Mouse (Mus musculus): ENCODE results near the gene Shd. TPM values are rescaled to one million over a fixed set of nuclear protein-coding genes. Genes with fewer than 3 reads are reported as not detected.
"Not testable (repeated sequence)": the region's sequence is repeated elsewhere in the genome, so short reads cannot be mapped to it uniquely, and the experiment has no call there.

The Shd gene
- not detected for total RNA-seq (2021)
- long read RNA-seq, experiment 1 = 0 reads
- long read RNA-seq, experiment 2 = 0 reads

DNA sequence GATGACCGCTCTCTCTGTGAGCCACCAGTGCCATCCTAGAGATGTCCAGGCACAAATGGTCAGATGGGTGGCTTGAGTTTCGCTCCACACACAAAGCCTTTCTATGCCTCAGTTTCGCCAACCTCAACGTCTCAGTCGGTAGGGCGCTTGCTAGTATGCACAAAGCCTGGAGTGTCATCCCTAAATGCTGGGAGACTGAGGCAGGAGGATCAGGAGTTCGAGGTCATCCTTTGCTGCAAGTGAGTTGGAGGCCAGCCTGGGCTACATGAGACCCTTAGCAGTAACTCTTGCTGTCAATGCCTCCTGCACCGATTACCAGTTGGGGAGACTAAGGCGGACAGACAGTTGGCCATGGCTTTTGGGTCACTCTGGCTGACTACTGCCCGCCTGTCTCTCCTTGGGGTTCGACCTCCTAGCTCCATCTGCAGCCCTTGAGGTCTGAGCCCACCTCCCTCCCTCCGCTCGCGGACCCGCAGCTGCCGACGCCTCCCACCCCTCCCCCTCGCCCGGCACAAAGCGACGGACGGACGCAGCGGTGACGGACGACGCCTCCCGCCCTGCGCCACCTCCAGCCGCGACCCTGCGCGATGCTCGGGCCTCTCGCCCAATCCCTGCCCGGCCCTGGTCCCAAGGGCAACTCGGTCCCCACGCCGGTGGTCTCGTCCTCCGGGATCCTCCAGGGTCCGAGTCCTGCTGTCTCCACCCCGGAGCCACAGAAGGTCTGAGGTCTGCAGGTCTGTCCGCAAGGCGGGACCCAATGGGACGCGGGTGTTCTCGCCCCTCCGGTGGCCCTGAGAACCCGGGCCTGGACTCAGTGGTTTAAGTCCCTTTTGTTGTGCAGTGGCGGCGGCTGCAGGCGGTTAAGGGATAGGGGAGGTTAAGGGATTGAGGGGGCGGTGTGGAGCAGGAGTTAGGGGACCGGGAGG is at the start of gene Shd:
Gene Shd, plus strand, starts transcription at position 502 of the 926 bp plus-strand sequence.
- intact Hi-C loops (cut with DNase I) = no loop called here
- no peak for DNase-seq

DNA sequence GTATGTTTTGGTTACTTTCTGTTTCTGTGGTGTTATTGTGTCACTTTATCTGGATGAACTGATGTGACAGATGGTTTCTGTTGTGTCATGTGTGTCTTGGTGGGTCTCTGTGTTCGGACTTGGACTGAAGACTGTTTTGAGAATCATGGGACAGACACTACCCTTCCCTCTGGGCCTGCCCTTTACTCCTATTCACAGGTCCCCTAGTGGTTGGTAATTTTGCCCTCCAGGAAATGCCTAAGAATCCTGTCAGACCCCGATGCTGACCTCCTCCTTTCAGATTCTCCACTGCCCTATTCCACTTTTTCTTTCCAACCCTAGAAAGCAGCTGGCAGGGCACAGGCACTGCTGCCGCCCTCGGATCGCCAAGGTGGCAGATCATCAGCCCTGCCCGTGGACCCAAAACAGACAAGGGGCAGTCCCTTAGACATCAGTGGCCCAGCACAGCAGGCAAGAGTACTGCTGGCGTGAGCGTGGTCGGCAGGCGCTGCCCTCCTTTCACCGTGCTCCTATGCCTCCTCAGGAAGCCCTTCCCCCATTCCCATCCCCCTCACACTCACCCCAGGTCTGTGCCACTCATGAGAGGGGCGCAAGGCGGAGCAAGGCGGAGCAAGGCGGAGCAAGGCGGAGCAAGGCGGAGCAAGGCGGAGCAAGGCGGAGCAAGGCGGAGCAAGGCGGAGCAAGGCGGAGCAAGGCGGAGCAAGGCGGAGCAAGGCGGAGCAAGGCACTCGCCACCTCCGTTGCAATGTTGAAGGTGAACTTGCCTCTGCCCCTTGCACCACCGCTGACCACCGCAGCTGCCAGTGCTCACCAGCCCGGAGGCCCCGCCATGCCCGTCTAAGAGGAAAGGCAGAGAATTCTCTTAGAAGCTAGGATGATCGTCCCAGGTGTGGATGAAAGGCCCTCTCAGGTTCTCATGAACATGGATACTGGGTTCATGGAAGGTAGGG is 38.4 kb upstream of the Shd start:
- no peak for DNase-seq
- intact Hi-C loops (cut with DNase I) = no loop called here

DNA sequence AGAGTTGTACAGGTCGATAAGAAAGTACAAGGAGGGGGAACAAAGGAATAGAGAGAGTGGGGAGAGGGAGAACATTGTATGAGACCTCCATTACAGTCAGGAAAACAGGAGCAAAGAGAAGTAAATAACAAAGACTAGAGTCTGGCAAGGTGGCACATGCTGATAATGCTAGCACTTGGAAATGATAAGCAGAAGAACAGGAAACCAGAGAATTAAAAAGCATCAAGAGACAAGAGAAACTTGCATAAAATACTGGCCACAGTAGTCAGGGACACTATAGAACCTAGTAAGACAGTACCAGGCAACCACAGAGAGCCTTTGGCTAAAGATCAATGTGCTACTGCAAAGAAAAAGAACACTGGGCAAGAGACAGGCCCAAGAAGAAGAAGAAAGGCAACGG is 37.6 kb upstream of the Shd start:
- DNase-seq = no peak
- intact Hi-C loops (cut with DNase I) = no loop called here

DNA sequence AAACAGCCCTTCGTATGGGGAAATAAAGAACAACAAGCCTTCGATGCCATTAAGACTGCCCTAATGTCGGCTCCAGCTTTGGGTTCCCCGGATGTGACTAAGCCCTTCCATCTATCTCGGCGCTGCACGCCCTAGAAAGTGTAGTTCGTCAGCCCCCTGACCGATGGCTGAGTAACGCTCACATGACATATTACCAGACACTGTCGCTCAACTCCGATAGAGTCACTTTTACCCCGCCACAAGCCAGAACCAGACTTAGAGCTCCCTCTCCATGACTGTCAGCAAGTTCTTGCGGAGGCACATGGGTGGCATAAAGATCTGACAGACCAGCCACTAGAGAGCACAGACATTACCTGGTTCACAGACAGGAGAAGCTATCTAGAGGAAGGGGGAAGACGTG is 37.1 kb upstream of the Shd start:
- intact Hi-C loops (cut with DNase I) = no loop called here

DNA sequence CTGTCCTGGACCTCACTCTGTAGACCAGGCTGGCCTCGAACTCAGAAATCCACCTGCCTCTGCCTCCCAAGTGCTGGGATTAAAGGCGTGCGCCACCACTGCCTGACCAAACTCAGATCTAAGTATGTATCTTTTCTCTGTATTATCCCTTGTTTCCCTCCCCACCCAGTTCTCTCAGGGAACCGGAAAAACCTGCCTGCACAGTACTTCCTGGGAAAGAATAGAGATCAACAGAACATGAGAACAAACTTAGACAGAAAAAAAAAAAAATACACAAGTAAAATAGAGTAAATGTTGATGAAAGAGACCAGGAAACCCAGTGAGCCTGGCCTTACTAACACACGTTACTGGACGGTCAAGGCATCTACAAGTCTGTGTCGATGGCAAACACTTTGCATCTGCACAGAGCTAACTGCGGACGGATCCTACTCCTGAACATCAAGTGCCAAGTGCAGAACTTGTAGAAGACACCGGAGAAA is 25.8 kb upstream of the Shd start:
- intact Hi-C loops (cut with DNase I); DNase-seq: not testable (repeated sequence)

More for the DNA sequence above, 37.1 kb upstream of the Shd start:
- DNase-seq = no peak

DNA sequence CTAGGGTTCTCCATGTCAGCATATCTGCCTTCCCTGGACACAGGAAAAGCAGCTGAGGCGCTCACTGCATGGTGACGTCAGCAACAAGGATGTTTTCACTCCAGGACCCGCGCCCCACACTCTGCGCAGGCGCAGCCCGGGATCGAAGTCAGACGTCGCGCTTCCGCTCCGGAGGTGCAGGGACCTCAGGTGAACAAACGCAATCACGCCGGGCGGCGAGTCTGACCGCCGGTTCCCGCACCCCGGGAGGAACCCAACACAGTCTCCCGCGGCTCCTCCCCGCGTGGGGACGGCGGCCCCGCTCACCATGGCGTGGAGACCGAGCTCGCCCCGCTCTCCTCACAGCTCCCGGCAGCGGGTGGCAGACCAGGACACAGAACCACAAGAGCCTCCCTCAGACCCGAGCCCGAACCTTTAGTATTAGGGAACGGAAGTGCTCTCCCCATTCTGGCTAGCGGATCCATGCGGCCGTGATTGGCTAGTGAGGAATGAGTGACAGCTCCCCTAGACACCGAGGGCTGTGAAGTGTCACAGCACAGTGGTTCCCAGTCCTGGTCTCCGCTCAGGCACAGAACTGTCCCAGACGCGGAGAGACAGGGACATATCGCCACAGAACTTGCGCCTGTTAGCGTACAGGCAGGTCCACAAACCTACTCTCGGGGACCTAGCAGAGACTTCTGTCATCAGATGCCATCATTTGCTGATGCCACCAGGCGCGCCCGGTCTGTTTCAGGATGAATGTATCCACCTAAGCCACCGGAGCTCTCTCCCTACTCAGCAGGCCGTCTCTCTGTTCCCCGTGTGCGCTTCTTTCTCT is 25.2 kb upstream of the Shd start:
- DNase-seq = peak; percentile 82 to 92
- intact Hi-C loops (cut with DNase I) = not testable (repeated sequence)

DNA sequence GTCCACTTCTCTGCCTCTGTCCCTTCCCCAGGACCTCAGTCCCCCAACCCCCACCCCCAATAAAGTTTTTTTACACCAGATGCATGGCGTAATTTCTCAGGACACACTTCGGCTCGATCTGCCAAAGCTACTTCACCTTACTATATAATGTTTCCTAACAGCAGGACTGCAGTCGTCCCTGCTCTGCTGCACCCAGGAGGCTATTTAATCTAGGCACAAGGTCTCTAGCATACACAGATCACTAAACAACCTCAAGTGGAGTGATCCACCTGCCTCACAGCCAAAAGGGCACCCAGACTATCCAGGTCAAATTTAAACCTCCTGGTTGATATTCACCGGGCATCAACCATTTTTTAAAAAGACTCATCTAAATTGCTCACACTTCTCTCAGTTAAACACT is 24.6 kb upstream of the Shd start:
- intact Hi-C loops (cut with DNase I) = loop anchor here (2.0 kb wide), 1 partner anchor 55 kb away; no protein-coding TSS in a partner anchor
- no peak for DNase-seq

DNA sequence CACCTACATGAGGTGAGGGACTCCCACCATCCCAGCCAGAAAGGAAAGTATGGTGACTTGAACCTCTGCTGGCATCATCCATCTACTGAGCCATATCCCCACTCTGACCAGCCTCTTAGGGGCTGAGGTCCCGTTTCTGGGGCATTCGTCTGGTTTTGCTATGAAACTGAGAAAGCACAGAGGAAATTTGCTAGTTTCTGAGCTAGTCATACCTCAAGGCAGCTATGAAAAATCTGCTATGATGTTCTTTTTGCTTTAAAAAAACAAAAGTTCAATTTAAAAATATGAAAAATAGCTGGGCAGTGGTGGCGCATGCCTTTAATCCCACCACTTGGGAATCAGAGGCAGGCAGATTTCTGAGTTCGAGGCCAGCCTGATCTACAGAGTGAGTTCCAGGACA is 21.6 kb upstream of the Shd start:
- intact Hi-C loops (cut with DNase I) = no loop called here
- no peak for DNase-seq

DNA sequence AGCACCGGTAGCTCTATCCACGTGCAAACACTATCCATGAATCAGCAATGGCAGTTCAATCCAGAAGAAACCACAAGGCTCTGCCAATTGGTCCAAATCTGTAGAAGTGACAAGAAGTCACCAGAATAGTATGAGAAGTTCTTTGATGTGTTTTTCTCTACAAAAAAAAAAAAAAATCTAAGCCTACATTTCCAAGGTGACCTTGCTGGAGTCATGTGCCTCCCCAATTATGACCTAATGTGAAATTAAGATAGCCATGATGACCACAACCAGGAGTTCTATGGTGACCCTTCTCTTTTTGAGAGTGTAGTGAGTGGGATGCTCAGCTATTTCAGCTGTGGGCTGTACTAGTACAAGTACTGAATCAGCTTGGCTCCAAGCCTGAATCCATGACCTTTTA is 20.9 kb upstream of the Shd start, which contains the start of gene Zfp119b:
Gene Zfp119b, minus strand, starts transcription at position 101 of the 400 bp plus-strand sequence.
- intact Hi-C loops (cut with DNase I) = no loop called here
- no peak for DNase-seq

DNA sequence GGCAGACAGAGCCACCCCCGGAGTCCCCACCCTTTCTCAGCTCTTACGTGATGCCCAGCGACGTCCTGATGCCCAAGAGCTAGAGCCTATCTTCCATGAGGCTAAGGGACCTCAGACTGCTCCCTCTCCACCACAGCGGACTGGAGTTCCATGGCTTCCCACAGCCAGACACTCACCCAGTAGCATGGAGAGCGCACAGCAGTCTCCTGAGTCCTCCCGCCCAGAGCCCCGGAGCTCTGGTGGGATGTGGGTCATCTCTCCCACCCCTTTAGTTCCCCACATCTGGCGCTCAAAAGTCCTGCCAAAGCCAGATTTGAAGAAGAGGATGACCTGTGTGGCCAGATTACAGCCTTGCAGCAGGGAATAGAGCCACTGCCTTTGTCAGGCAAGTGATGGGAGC is 19.7 kb upstream of the Shd start:
- DNase-seq = no peak
- intact Hi-C loops (cut with DNase I) = no loop called here

DNA sequence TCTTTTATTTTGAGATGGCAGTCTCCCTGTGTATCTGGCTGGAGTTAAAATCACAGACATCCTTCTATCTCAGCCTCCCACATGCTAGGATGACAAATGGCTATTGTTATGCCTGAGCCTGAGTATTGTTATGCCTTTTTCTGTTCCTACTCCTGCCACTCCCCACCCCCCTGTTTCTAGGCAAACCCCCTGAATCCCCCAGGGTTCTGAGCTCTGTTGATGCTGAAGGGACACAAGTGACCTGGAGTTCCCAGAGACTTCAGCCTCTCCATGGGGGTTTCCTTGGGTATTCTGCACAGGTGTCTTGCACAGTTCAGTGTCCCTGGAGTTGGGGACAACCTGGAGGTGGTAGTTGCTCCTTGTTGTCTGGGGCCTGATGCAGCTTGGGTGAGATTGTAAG is 18.2 kb upstream of the Shd start:
- intact Hi-C loops (cut with DNase I) = no loop called here

DNA sequence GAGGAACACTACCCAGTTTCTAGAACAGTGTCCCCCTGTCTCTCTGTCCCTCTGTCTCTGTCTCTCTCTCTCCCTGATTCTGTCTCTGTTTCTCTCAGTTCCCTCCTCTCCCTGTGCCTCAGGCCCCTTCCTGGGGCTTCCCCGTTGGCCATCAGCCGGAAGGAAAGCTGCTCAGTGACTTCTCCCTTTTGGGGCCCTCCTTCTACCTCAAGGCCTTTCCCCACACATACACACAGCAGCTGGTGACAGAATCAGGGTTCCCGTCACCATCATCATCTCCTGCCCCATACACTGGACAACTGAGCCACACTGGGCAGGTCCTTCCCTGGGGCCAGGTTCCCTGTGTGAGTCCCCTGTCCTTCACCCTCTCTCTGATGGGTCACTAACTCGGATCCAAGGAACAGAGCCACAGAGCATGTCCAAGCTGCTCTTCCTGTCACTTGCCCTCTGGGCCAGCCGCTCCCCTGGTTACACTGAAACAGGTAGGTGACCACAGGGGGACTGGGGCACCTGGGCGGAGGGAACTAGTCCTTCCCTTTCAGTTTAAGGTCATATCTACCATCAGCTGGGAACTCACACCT is 17.7 kb upstream of the Shd start, which contains the start of gene Ebi3:
Gene Ebi3, plus strand, starts transcription at position 194 of the 581 bp plus-strand sequence.
- no peak for DNase-seq
- intact Hi-C loops (cut with DNase I) = no loop called here

More for the DNA sequence above, 18.2 kb upstream of the Shd start:
- DNase-seq = no peak

DNA sequence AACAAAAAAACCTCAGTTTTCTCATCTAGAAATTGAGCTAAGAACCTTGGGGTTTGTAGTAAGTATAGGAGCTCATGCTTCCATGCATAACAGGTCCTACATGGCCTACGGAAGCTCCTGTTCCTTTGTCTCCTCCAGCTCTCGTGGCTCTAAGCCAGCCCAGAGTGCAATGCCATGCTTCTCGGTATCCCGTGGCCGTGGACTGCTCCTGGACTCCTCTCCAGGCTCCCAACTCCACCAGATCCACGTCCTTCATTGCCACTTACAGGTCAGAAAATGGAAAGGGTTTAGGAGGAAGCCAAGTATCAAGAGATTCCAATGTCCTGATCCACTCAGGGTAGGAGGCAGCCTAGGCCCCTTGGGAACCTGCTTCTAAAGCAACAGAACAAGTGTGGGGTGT is 16.5 kb upstream of the Shd start:
- intact Hi-C loops (cut with DNase I) = no loop called here

DNA sequence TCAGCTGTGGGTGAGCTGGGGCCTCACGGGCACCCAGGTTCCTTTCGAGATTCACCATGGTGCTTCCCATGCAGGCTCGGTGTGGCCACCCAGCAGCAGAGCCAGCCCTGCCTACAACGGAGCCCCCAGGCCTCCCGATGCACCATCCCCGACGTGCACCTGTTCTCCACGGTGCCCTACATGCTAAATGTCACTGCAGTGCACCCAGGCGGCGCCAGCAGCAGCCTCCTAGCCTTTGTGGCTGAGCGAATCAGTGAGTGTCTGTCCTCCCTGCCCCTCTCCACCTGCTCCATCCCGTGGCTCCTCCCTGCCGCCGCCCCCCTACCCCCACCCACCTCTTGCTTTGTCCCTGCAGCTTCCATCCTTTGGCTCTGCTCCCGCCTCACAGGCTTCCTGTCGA is 16.0 kb upstream of the Shd start:
- DNase-seq = no peak
- intact Hi-C loops (cut with DNase I) = no loop called here

More for the DNA sequence above, 16.5 kb upstream of the Shd start:
- DNase-seq = no peak

DNA sequence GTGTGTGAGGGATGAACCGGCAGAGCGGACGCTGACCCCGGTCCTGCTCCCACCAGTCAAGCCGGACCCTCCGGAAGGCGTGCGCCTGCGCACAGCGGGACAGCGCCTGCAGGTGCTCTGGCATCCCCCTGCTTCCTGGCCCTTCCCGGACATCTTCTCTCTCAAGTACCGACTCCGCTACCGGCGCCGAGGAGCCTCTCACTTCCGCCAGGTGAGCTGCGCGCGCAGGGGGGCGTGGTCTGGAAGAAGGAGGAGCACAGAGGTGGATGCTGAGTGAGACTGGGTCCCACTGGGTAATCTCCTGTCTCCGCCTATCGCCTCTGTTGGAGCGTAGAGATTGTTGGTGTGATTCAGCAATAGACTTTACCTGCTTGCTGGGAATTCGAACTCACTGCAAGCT is 14.1 kb upstream of the Shd start:
- intact Hi-C loops (cut with DNase I) = no loop called here
- DNase-seq = no peak

DNA sequence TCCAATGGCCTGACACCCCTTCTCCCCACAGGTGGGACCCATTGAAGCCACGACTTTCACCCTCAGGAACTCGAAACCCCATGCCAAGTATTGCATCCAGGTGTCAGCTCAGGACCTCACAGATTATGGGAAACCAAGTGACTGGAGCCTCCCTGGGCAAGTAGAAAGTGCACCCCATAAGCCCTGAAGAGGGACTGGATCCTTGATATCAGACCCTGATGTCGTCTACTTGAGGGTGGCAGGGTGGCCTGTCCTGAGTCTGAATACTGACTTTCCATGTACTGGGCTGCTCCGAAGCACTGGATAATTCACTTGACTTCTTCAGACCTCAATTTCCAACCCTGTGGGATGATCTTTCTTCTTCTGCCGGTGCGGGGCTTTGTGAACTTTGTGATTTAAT is 13.7 kb upstream of the Shd start:
- intact Hi-C loops (cut with DNase I) = no loop called here
- DNase-seq = no peak

DNA sequence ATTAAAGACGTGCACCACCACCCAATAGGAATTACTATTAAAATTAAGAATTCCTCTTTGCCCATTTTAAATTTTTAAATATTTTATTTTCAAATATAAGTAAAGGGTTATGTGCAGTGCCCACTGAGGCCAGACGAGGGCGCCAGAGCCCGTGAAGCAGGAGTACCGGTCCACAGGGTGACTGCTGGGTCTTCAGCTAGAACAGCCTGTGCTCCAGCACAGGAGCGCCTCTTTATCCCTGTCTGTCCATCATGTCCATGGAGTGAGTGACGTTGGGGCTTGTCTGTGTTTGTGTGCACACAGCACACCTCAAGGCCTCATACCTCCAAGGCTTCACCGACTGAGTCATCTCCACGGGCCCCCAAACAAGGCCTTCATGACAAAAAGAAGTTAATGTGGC is 13.1 kb upstream of the Shd start:
- intact Hi-C loops (cut with DNase I) = no loop called here
- DNase-seq = peak; percentile 63 to 65

DNA sequence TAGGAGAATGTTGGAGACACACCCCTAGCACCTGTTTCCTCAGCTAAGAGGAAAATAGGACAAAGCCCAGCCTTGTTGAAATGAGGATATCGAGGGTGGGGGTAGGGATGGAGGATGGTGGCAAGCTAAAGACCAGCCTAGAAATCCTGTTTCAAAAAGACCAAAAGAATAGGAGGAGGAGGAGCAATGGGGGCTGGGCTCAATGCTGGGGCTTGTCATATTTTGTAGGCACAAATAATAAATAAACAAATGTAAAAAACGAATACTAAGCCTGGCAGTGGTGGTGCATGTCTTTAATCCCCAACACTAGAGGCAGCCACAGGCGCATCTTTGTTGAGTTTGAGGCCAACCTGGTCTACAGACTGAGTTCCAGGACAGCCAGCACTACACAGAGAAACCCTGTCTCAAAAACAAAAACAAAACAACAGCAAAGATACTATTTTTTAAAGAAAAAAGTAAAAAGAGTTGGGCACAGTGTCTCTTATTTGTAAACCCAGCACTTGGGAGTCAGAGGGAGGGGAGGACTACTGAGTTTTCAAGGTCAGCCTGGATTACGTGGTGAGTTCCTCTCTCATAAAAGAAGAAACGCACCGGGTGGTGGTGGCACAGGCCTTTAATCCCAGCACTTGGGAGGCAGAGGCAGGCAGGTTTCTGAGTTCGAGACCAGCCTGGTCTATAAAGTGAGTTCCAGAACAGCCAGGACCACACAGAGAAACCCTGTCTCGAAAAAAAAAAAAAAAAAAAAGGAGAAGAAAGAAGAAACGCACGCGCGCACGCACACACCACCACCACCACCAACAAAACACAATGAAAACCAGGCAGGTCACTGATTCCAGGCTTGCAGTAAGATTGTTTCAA is 12.3 kb upstream of the Shd start:
- DNase-seq = no peak
- intact Hi-C loops (cut with DNase I) = no loop called here

DNA sequence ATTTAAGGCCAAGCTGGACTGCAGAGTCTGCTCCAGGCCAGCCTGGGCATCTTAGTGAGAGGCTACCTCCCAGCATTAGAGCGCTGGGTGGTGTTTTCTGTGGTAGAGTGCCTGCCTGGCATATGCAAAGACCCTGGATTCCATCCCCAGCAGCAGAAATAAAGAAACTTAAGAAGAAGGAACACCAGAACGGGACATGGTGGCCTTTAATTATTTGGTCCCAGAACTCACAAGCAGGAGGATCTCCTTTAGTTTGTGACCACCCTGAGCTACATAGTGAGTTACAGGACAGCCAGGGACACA is 11.7 kb upstream of the Shd start:
- intact Hi-C loops (cut with DNase I) = no loop called here
- DNase-seq = no peak
